Mouse (Mus musculus) midbrain, embryonic 16.5 days (tissue): Measurements from ENCODE around the gene Gosr2. TPM values are rescaled to one million over a fixed set of nuclear protein-coding genes. Genes with fewer than 3 reads are reported as not detected.

Source experiments
- ATAC-seq: fragments of 200-750 bp; cut with Nextera tagmentation; 2 replicates; pipeline ENCODE4 v1.8.0; 2017; ENCODE audit warnings: moderate TSS enrichment
- H3K27ac ChIP-seq: fragments of 300-500 bp; sonication (generic); 2 replicates; pipeline ENCODE4 v1.5.1; 2014; ENCODE audit warnings: mild to moderate bottlenecking, low read length, mixed read lengths
- H3K27me3 ChIP-seq: fragments of 300-500 bp; sonication (generic); 2 replicates; pipeline ENCODE4 v1.6.1; 2014; ENCODE audit warnings: low read depth, low read length, mixed read lengths; ENCODE audit not compliant: control insufficient read depth, insufficient read depth
- H3K36me3 ChIP-seq: fragments of 300-500 bp; sonication (generic); 2 replicates; pipeline ENCODE4 v1.6.1; 2014; ENCODE audit warnings: mild to moderate bottlenecking, low read length, moderate library complexity, mixed read lengths; ENCODE audit not compliant: control insufficient read depth, insufficient read depth
- H3K4me1 ChIP-seq: fragments of 300-500 bp; sonication (generic); 2 replicates; pipeline ENCODE4 v1.6.1; 2014; ENCODE audit warnings: mild to moderate bottlenecking, low read length, mixed read lengths; ENCODE audit not compliant: control insufficient read depth, insufficient read depth
- H3K4me2 ChIP-seq: fragments of 300-500 bp; sonication (generic); 2 replicates; pipeline ENCODE4 v1.6.1; 2014; ENCODE audit warnings: mild to moderate bottlenecking, low read length, mixed read lengths
- H3K4me3 ChIP-seq: fragments of 300-500 bp; sonication (generic); 2 replicates; pipeline ENCODE4 v1.5.1; 2014; ENCODE audit warnings: low read depth, mild to moderate bottlenecking, low read length, moderate library complexity, mixed read lengths
- H3K9ac ChIP-seq: fragments of 300-500 bp; sonication (generic); 2 replicates; pipeline ENCODE4 v1.6.1; 2014; ENCODE audit warnings: low read depth, low read length, mixed read lengths
- H3K9me3 ChIP-seq: fragments of 300-500 bp; sonication (generic); replicated peaks from 2 replicates; pipeline ENCODE4 v1.6.1; 2014; ENCODE audit warnings: mild to moderate bottlenecking, low read length, mixed read lengths; ENCODE audit not compliant: control insufficient read depth, poor library complexity, severe bottlenecking
- WGBS: fragments of 180-500 bp; shearing (Covaris S2); extraction: QIAGEN DNeasy Blood & Tissue Kit; methylation state at CpG from one replicate; pipeline ENCODE4 v1.1.7; 2014; 5-methylcytosine and 5-hydroxymethylcytosine counted together
- polyA plus RNA-seq: library from polyadenylated mRNA; unstranded; fragments of >200 nt; fragmentation: Nextera tagmentation; extraction: Ambion mirVana; gene quantifications from 2 replicates; pipeline ENCODE4 v1.2.1, GENCODE M21; 2015

Gene Gosr2
- polyA plus RNA-seq = 93.2 and 96.2 TPM in 2 replicates

- ATAC-seq = peak; percentile 98
- Histone ChIP-seq H3K4me1 (peaks cover 16% of the 10 kb centered on the region), H3K36me3 (no peaks in the 10 kb centered on the region), H3K27me3 (no peaks in the 10 kb centered on the region), H3K4me2 (peak within 1 kb of the TSS; percentile 64), H3K4me3 (peak within 1 kb of the TSS; percentile 80), H3K9ac (peak within 1 kb of the TSS; percentile 72), H3K27ac (peak within 1 kb of the TSS; percentile 98), H3K9me3 (no peaks in the 10 kb centered on the region)
- under 1% methylated on average over 57 of the region's 57 CpGs for WGBS
These were observed at the start of gene Gosr2 for GRCm38 (mm10) chr11:103697565-103698176. Gene Gosr2, minus strand, starts transcription at chr11:103697898.

- 79% methylated on average over 19 of the region's 19 CpGs for WGBS
- no peaks in the 10 kb centered on the region for H3K27me3 ChIP-seq
- no peaks in the 10 kb centered on the region for H3K4me1 ChIP-seq
- no peak overlapping the region for H3K4me3 ChIP-seq
- H3K4me2 ChIP-seq = no peak overlapping the region
- H3K36me3 ChIP-seq = no peaks in the 10 kb centered on the region
- H3K9me3 ChIP-seq = no peaks in the 10 kb centered on the region
- no peak overlapping the region for H3K9ac ChIP-seq
- no peak overlapping the region for H3K27ac ChIP-seq
- no peak for ATAC-seq
These were observed 37.5 kb upstream of the Gosr2 start for GRCm38 (mm10) chr11:103735046-103735781.

GRCm38 (mm10) chr11:103734411-103735045 lies 36.8 kb upstream of the Gosr2 start:
- no peak overlapping the region for H3K4me3 ChIP-seq
- no peak overlapping the region for H3K27ac ChIP-seq
- 74% methylated on average over 5 of the region's 5 CpGs for WGBS

GRCm38 (mm10) chr11:103733961-103734360 lies 36.3 kb upstream of the Gosr2 start:
- Histone ChIP-seq H3K4me1 (no peaks in the 10 kb centered on the region), H3K9ac (no peak overlapping the region), H3K4me2 (no peak overlapping the region), H3K27me3 (no peaks in the 10 kb centered on the region), H3K9me3 (no peaks in the 10 kb centered on the region), H3K4me3 (no peak overlapping the region), H3K27ac (no peak overlapping the region), H3K36me3 (no peaks in the 10 kb centered on the region)
- 92% methylated on average over 2 of the region's 2 CpGs for WGBS
- ATAC-seq = no peak

More at GRCm38 (mm10) chr11:103734411-103735045, 36.8 kb upstream of the Gosr2 start:
- Histone ChIP-seq H3K9me3 (no peaks in the 10 kb centered on the region), H3K36me3 (no peaks in the 10 kb centered on the region), H3K4me1 (no peaks in the 10 kb centered on the region), H3K9ac (no peak overlapping the region), H3K27me3 (no peaks in the 10 kb centered on the region), H3K4me2 (no peak overlapping the region)
- no peak for ATAC-seq

GRCm38 (mm10) chr11:103733069-103733468 lies 35.4 kb upstream of the Gosr2 start:
- H3K36me3 ChIP-seq = no peaks in the 10 kb centered on the region
- H3K9ac ChIP-seq = no peak overlapping the region
- H3K9me3 ChIP-seq = no peaks in the 10 kb centered on the region
- no peaks in the 10 kb centered on the region for H3K4me1 ChIP-seq
- no peak overlapping the region for H3K27ac ChIP-seq
- H3K27me3 ChIP-seq = no peaks in the 10 kb centered on the region
- H3K4me2 ChIP-seq = no peak overlapping the region
- WGBS = 75% methylated on average over 4 of the region's 4 CpGs
- H3K4me3 ChIP-seq = no peak overlapping the region
- ATAC-seq = no peak

- Histone ChIP-seq H3K4me3 (no peak overlapping the region), H3K36me3 (no peaks in the 10 kb centered on the region), H3K4me1 (no peaks in the 10 kb centered on the region), H3K9me3 (no peaks in the 10 kb centered on the region), H3K27me3 (no peaks in the 10 kb centered on the region), H3K9ac (no peak overlapping the region), H3K4me2 (no peak overlapping the region), H3K27ac (no peak overlapping the region)
- WGBS = 82% methylated on average over 7 of the region's 7 CpGs
- ATAC-seq = no peak
These were observed 34.6 kb upstream of the Gosr2 start for GRCm38 (mm10) chr11:103732306-103732705.

- no peak overlapping the region for H3K4me3 ChIP-seq
- H3K9ac ChIP-seq = no peak overlapping the region
- no peak overlapping the region for H3K4me2 ChIP-seq
- no peaks in the 10 kb centered on the region for H3K36me3 ChIP-seq
- H3K4me1 ChIP-seq = no peaks in the 10 kb centered on the region
- H3K27me3 ChIP-seq = no peaks in the 10 kb centered on the region
- 81% methylated on average over 9 of the region's 9 CpGs for WGBS
- H3K27ac ChIP-seq = no peak overlapping the region
- no peak for ATAC-seq
- no peaks in the 10 kb centered on the region for H3K9me3 ChIP-seq
These were observed 33.9 kb upstream of the Gosr2 start for GRCm38 (mm10) chr11:103731594-103731993.

GRCm38 (mm10) chr11:103729282-103729985 lies 31.7 kb upstream of the Gosr2 start:
- no peaks in the 10 kb centered on the region for H3K27me3 ChIP-seq
- 73% methylated on average over 9 of the region's 9 CpGs for WGBS
- no peaks in the 10 kb centered on the region for H3K4me1 ChIP-seq
- no peak overlapping the region for H3K4me3 ChIP-seq
- no peak overlapping the region for H3K27ac ChIP-seq
- H3K9ac ChIP-seq = no peak overlapping the region
- no peaks in the 10 kb centered on the region for H3K9me3 ChIP-seq
- H3K4me2 ChIP-seq = no peak overlapping the region
- ATAC-seq = no peak
- H3K36me3 ChIP-seq = no peaks in the 10 kb centered on the region
